Mouse (Mus musculus): ENCODE measurements around the gene Olfr159. TPM values are rescaled to one million over a fixed set of nuclear protein-coding genes. Genes with fewer than 3 reads are reported as not detected.

Olfr159 gene
- polyA plus RNA-seq, 1 experiment: not detected

- no peaks in the 10 kb centered on the region for H3K36me3 ChIP-seq (ENCODE audit: control insufficient read depth, insufficient read depth, low read length)
- H3K4me1 ChIP-seq (ENCODE audit: control insufficient read depth, insufficient read depth, low read length): peaks cover 3% of the 10 kb centered on the region; the same call in 1 of the 2 replicates
- TF ChIP-seq POLR2A (IDR thresholded peaks at IDR 0.05; ENCODE audit: control insufficient read depth, low read depth, low read length): no peak
- TF ChIP-seq CTCF (IDR thresholded peaks at IDR 0.05; ENCODE audit: control insufficient read depth, insufficient read depth, insufficient replicate concordance, low read depth, low read length): peak; percentile 29; the same call in 1 of the 2 replicates
- H3K27me3 ChIP-seq (ENCODE audit: control insufficient read depth, insufficient read depth, low read length): no peaks in the 10 kb centered on the region
- H3K27ac ChIP-seq (ENCODE audit: control insufficient read depth, insufficient read depth, low read depth, low read length): no peak overlapping the region
- no peak overlapping the region for H3K4me3 ChIP-seq (ENCODE audit: control insufficient read depth, low read depth, low read length)
These were observed 7.4 kb downstream of the Olfr159 start for GRCm38 (mm10) chr4:43763410-43763809.

GRCm38 (mm10) chr4:43761336-43761735 is 9.5 kb downstream of the Olfr159 start:
- no peaks in the 10 kb centered on the region for H3K36me3 ChIP-seq (ENCODE audit: control insufficient read depth, insufficient read depth, low read length)
- no peak overlapping the region for H3K27ac ChIP-seq (ENCODE audit: control insufficient read depth, insufficient read depth, low read depth, low read length)
- no peak overlapping the region for H3K4me3 ChIP-seq (ENCODE audit: control insufficient read depth, low read depth, low read length)
- H3K27me3 ChIP-seq (ENCODE audit: control insufficient read depth, insufficient read depth, low read length): no peaks in the 10 kb centered on the region
- TF ChIP-seq POLR2A (IDR thresholded peaks at IDR 0.05; ENCODE audit: control insufficient read depth, low read depth, low read length): no peak
- TF ChIP-seq CTCF (IDR thresholded peaks at IDR 0.05; ENCODE audit: control insufficient read depth, insufficient read depth, insufficient replicate concordance, low read depth, low read length): peak; percentile 11; the same call in 1 of the 2 replicates
- H3K4me1 ChIP-seq (ENCODE audit: control insufficient read depth, insufficient read depth, low read length): peaks cover 3% of the 10 kb centered on the region; the same call in 1 of the 2 replicates

DNA sequence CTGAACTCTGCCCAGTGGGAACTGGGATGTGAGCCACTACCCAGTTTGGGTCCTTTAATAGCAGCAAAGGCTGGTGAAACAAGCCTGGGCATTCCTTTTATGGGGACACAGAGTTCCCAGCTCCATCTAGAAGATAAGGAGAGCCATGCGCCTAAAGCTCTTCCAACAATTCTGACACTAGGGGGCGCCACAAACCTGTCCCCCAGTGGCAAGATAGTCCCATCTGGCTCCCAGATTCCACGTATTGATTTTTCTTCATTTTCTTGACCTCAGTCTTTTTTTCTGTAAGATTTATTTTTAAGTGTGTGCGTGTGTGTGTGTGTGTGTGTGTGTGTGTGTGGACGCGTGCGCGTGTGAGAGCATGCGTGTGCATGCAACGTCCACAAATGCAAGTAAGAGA is 10.3 kb downstream of the Olfr159 start:
- TF ChIP-seq CTCF (IDR thresholded peaks at IDR 0.05; ENCODE audit: control insufficient read depth, insufficient read depth, insufficient replicate concordance, low read depth, low read length): peak; percentile 66; the same call in 1 of the 2 replicates
- TF ChIP-seq POLR2A (IDR thresholded peaks at IDR 0.05; ENCODE audit: control insufficient read depth, low read depth, low read length): no peak
- Histone ChIP-seq H3K27me3 (ENCODE audit: control insufficient read depth, insufficient read depth, low read length) (no peaks in the 10 kb centered on the region), H3K27ac (ENCODE audit: control insufficient read depth, insufficient read depth, low read depth, low read length) (no peak overlapping the region), H3K4me3 (ENCODE audit: control insufficient read depth, low read depth, low read length) (no peak overlapping the region; the same call in 1 of the 2 replicates), H3K36me3 (ENCODE audit: control insufficient read depth, insufficient read depth, low read length) (no peaks in the 10 kb centered on the region), H3K4me1 (ENCODE audit: control insufficient read depth, insufficient read depth, low read length) (peaks cover 3% of the 10 kb centered on the region; the same call in 1 of the 2 replicates)

DNA sequence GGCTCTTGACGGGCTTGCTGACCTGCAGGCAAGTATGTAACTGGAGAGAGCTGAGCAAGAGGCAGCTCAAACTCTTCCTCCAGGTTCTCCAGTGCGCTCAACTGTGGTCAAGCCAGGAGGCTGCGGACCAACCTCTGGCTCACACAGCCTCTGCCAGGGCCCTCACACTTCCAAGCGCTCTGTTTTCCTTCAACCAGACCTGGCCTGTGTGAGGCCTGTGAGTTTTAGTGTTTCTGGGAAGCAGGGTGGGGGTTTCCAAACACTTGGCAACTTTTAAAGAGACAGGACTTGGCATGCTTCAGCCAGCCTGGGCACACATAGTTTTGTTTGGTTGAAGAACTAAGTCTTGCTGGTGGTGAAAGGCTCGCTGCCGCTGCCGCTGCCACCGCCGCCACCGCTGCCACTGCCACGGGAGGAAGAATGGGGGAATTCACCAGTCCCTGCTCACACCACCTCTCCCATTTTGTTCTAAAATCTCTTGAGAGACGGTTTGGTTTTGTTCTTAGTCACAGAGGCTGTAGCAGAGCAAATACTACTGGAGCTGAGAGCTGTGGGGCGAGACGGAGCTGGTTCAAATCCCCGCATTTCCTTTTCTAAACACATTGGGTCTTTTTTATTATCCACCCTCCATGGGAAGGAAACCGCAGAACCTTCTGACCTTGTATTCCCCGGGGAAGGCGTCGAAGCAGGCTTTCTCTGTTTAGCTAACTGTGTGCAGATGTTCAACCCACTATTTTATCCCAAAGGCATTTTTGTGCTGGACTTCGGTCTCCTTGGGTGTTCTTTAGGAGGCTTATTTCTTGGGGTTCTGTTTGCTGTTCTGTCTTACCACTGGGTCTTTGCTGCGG is 11.0 kb downstream of the Olfr159 start:
- Histone ChIP-seq H3K36me3 (ENCODE audit: control insufficient read depth, insufficient read depth, low read length) (no peaks in the 10 kb centered on the region), H3K27me3 (ENCODE audit: control insufficient read depth, insufficient read depth, low read length) (no peaks in the 10 kb centered on the region), H3K4me1 (ENCODE audit: control insufficient read depth, insufficient read depth, low read length) (peaks cover 3% of the 10 kb centered on the region; the same call in 1 of the 2 replicates), H3K27ac (ENCODE audit: control insufficient read depth, insufficient read depth, low read depth, low read length) (no peak overlapping the region), H3K4me3 (ENCODE audit: control insufficient read depth, low read depth, low read length) (no peak overlapping the region)
- TF ChIP-seq CTCF (IDR thresholded peaks at IDR 0.05; ENCODE audit: control insufficient read depth, insufficient read depth, insufficient replicate concordance, low read depth, low read length) (no peak), POLR2A (IDR thresholded peaks at IDR 0.05; ENCODE audit: control insufficient read depth, low read depth, low read length) (no peak)

DNA sequence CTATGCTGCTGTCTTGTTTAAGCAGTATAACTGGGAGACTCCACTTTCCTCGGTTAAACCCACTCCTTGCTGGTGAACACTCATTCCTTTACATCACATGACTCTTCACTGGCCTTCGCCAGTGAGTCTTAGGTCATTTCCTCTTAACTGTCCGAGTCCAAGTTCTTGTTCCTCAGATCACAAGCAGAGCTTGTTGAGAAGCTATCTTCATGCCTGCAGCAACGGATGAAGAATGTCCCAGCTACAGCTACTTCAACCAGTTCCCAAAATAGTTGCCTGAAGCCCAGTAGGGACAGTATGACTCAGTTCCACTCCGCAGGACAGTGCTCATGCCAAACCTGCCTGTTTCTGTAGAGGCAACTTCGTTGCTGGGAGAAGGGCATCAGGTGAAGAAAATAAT is 13.6 kb downstream of the Olfr159 start:
- peaks cover 3% of the 10 kb centered on the region; the same call in 1 of the 2 replicates for H3K4me1 ChIP-seq (ENCODE audit: control insufficient read depth, insufficient read depth, low read length)
- H3K4me3 ChIP-seq (ENCODE audit: control insufficient read depth, low read depth, low read length): no peak overlapping the region
- H3K27me3 ChIP-seq (ENCODE audit: control insufficient read depth, insufficient read depth, low read length): no peaks in the 10 kb centered on the region
- TF ChIP-seq POLR2A (IDR thresholded peaks at IDR 0.05; ENCODE audit: control insufficient read depth, low read depth, low read length): no peak
- TF ChIP-seq CTCF (IDR thresholded peaks at IDR 0.05; ENCODE audit: control insufficient read depth, insufficient read depth, insufficient replicate concordance, low read depth, low read length): no peak
- H3K36me3 ChIP-seq (ENCODE audit: control insufficient read depth, insufficient read depth, low read length): no peaks in the 10 kb centered on the region
- H3K27ac ChIP-seq (ENCODE audit: control insufficient read depth, insufficient read depth, low read depth, low read length): no peak overlapping the region

- Histone ChIP-seq H3K4me3 (ENCODE audit: control insufficient read depth, low read depth, low read length) (no peak overlapping the region), H3K4me1 (ENCODE audit: control insufficient read depth, insufficient read depth, low read length) (0 out of 2 replicates have a peak, but pooled peaks cover 3% of the 10 kb centered on the region), H3K27me3 (ENCODE audit: control insufficient read depth, insufficient read depth, low read length) (no peaks in the 10 kb centered on the region), H3K27ac (ENCODE audit: control insufficient read depth, insufficient read depth, low read depth, low read length) (no peak overlapping the region), H3K36me3 (ENCODE audit: control insufficient read depth, insufficient read depth, low read length) (no peaks in the 10 kb centered on the region)
- TF ChIP-seq POLR2A (IDR thresholded peaks at IDR 0.05; ENCODE audit: control insufficient read depth, low read depth, low read length) (no peak), CTCF (IDR thresholded peaks at IDR 0.05; ENCODE audit: control insufficient read depth, insufficient read depth, insufficient replicate concordance, low read depth, low read length) (peak; percentile 11; the same call in 1 of the 2 replicates)
These were observed 25.6 kb downstream of the Olfr159 start for GRCm38 (mm10) chr4:43745187-43745586.

DNA sequence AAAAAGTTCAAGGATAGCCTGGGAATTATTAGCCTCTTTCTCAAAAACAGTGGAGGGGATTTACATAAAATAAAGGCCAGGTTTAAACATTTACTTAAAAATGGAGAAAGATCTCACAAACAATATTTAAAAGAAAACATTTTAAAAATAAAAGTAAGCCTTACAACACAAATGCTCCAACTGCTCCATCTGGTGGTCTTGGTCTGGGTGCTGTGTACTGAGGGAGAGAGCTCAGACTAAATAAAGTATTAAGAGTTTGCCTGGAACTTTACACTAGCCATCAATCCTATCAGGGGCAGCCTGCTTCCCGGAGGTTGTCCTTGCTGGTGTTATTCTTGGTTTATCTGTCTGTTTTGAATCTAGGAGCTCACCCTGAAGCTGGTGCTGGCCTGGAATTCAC is 27.7 kb downstream of the Olfr159 start:
- H3K4me3 ChIP-seq (ENCODE audit: control insufficient read depth, low read depth, low read length): no peak overlapping the region
- peaks cover 3% of the 10 kb centered on the region; the same call in 1 of the 2 replicates for H3K4me1 ChIP-seq (ENCODE audit: control insufficient read depth, insufficient read depth, low read length)
- no peak overlapping the region for H3K27ac ChIP-seq (ENCODE audit: control insufficient read depth, insufficient read depth, low read depth, low read length)
- no peaks in the 10 kb centered on the region for H3K27me3 ChIP-seq (ENCODE audit: control insufficient read depth, insufficient read depth, low read length)
- no peaks in the 10 kb centered on the region for H3K36me3 ChIP-seq (ENCODE audit: control insufficient read depth, insufficient read depth, low read length)
- TF ChIP-seq POLR2A (IDR thresholded peaks at IDR 0.05; ENCODE audit: control insufficient read depth, low read depth, low read length): no peak
- no peak for TF ChIP-seq CTCF (IDR thresholded peaks at IDR 0.05; ENCODE audit: control insufficient read depth, insufficient read depth, insufficient replicate concordance, low read depth, low read length)
